Mouse (Mus musculus) gastrocnemius, postnatal 36 days (tissue): Measurements from ENCODE around the gene Spic. TPM values are rescaled to one million over a fixed set of nuclear protein-coding genes. Genes with fewer than 3 reads are reported as not detected.
A peak's percentile ranks its signal among the peaks of the same experiment; 100 is the strongest.
"Not testable (repeated sequence)": the region's sequence is repeated elsewhere in the genome, so short reads cannot be mapped to it uniquely, and the experiment has no call there.

Experiments
- DNase-seq, 2 experiments: peaks; one replicate each; pipeline ENCODE4 v3.0.0; 2022
- intact Hi-C: fragments of 180-260 bp; cut with DNase I; formaldehyde crosslinking; loops from one replicate; pipeline ENCODE4 v1.15.1; 2025
- total RNA-seq, 2 experiments: library from RNA; stranded (reverse); gene quantifications; 2 replicates each; pipeline ENCODE4 v1.2.3; 2021

The Spic gene
- total RNA-seq, 2 experiments from 2014 or later: not detected

GRCm38 (mm10) chr10:88669719-88670118 is 15.1 kb downstream of the Spic start:
- DNase-seq: peak in 1 of 2 experiments; percentile 9
- intact Hi-C loops: loop anchor here (5.0 kb wide), 2 partner anchors 117 to 292 kb away; partner anchors contain the start of genes Dram1 and Gnptab

- DNase-seq, intact Hi-C loops: not testable (repeated sequence)
Observed at GRCm38 (mm10) chr10:88663856-88664255, 21.0 kb downstream of the Spic start.

GRCm38 (mm10) chr10:88658918-88659317 is 25.9 kb downstream of the Spic start:
- DNase-seq: no peak
- intact Hi-C loops: no loop called here

GRCm38 (mm10) chr10:88645448-88645847 is 39.4 kb downstream of the Spic start:
- intact Hi-C loops: no loop called here
- DNase-seq: peak; percentile 32 to 39

DNA sequence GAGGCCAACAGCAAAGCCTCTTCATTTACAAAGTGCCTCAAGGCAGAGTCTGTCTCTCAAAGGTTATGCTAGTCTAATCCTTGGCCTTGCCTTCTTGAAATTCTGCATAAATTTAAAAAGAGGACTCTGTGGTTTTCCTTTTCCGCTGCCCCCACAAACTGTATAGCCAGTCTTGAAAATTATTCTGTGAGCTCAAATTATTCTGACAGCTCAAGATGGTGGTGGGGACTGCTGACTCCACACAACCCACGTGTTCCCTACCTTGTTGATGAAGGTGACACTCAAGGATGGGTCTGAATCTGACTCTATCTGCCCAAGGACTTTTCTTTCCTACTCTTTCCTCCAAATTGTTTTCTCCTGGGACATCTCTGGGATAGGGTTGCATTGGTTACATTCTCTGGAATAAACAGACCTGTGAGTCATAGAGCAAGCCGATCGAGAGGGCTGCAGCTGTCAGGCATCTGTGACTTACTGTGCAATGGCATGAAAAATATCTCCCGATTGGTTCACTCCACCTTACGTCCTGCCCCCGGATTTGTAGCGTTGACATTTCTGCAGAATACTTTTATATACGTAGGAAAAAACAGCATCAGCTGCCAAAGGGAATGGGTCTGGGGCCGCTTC is 53.4 kb downstream of the Spic start:
- intact Hi-C loops: no loop called here
- DNase-seq: no peak

- intact Hi-C loops: no loop called here
- DNase-seq: no peak
Observed at GRCm38 (mm10) chr10:88630663-88631329, 54.0 kb downstream of the Spic start.

DNA sequence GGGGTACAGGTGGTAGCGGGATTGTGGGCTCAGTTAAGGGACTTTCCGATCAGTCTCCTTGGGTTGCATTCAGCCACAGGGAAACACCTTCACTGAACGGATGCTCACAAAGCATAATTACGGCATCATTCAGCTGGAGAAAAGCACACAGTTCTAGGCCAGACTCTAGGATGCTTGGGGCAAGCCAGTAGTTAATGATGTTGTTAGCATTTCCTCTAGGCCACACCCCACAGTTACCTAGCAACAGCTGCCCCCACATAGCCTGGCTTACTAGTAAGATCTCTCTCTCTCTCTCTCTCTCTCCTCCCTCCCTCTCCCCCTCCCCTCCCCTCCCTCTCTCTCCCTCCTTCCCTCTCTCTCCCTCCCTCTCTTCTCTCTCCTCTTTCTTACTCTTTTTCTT is 57.8 kb downstream of the Spic start:
- no peak for DNase-seq
- intact Hi-C loops: no loop called here

DNA sequence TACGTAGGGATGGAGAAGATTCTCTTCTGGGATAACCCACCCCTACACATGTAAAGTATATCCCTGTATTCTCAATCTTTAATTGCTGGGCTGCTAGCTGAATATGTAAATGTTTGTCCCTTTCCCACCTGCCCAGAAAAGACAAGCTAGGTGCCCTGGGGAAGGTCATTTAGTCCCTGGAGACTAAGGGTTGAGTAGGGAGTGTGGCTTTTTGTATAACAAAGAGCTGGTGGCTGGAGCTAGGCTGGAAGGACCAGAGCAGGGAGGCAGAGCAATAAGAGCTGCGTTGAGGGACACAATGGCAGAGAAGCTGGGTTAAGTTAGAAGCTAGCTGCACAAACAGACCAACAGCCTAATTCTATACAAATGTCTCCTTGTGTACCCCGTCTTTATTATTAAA is 58.6 kb downstream of the Spic start:
- DNase-seq: no peak
- intact Hi-C loops: no loop called here

Other genes with a start within 250 kb of the Spic start
- not detected for gene Sycp3, start 225.4 kb downstream of the Spic start, total RNA-seq
- 10 to 100 TPM; 86.1 to 98.1 TPM for gene Chpt1, start 180.9 kb downstream of the Spic start, total RNA-seq
- gene Mybpc1, start 79.9 kb downstream of the Spic start, total RNA-seq: 1,000 to 10,000 TPM in 1 of 2 experiments, 100 to 1,000 TPM in 1; 775 to 1,264 TPM
- 10 to 100 TPM; 70.0 to 79.2 TPM for gene Arl1, start 45.8 kb upstream of the Spic start, total RNA-seq
- gene Utp20, start 141.8 kb upstream of the Spic start, total RNA-seq: 10 to 100 TPM in 1 of 2 experiments, 1 to 10 TPM in 1; 9.8 to 10.5 TPM
- gene Slc5a8, start 201.0 kb upstream of the Spic start, total RNA-seq: not detected